Mouse (Mus musculus) heart, embryonic 15.5 days (tissue): ENCODE data around the gene Mpst. TPM values are rescaled to one million over a fixed set of nuclear protein-coding genes. Genes with fewer than 3 reads are reported as not detected.

ENCODE experiments used
- ATAC-seq: fragments of 200-750 bp; cut with Nextera tagmentation; replicated peaks from 2 replicates; pipeline ENCODE4 v1.8.0; 2017; ENCODE audit warnings: low read depth, moderate TSS enrichment; ENCODE audit not compliant: insufficient number of reproducible peaks, insufficient read depth, low FRiP score
- H3K27ac ChIP-seq: fragments of 300-500 bp; sonication (generic); 2 replicates; pipeline ENCODE4 v1.5.1; 2015; ENCODE audit warnings: mild to moderate bottlenecking, inconsistent platforms
- H3K27me3 ChIP-seq: fragments of 300-500 bp; sonication (generic); 2 replicates; pipeline ENCODE4 v1.6.1; 2015; ENCODE audit warnings: inconsistent platforms
- H3K36me3 ChIP-seq: fragments of 300-500 bp; sonication (generic); 2 replicates; pipeline ENCODE4 v1.6.1; 2015; ENCODE audit warnings: mild to moderate bottlenecking, inconsistent platforms
- H3K4me1 ChIP-seq: fragments of 300-500 bp; sonication (generic); replicated peaks from 2 replicates; pipeline ENCODE4 v1.6.1; 2015; ENCODE audit warnings: inconsistent platforms
- H3K4me2 ChIP-seq: fragments of 300-500 bp; sonication (generic); 2 replicates; pipeline ENCODE4 v1.6.1; 2015; ENCODE audit warnings: inconsistent platforms, mild to moderate bottlenecking, moderate library complexity
- H3K4me3 ChIP-seq: fragments of 300-500 bp; sonication (generic); 2 replicates; pipeline ENCODE4 v1.5.1; 2015; ENCODE audit warnings: mild to moderate bottlenecking, inconsistent platforms
- H3K9ac ChIP-seq: fragments of 300-500 bp; sonication (generic); 2 replicates; pipeline ENCODE4 v1.6.1; 2015; ENCODE audit warnings: mild to moderate bottlenecking, inconsistent platforms
- H3K9me3 ChIP-seq: fragments of 300-500 bp; sonication (generic); replicated peaks from 2 replicates; pipeline ENCODE4 v1.6.1; 2016; ENCODE audit warnings: inconsistent platforms
- WGBS: fragments of 180-500 bp; shearing (Covaris S2); methylation state at CpG from one replicate; pipeline ENCODE4 v1.1.7; 2015; ENCODE audit warnings: mixed read lengths; 5-methylcytosine and 5-hydroxymethylcytosine counted together
- polyA plus RNA-seq: library from polyadenylated mRNA; unstranded; fragments of >200 nt; fragmentation: Nextera tagmentation; extraction: Ambion mirVana; gene quantifications from 2 replicates; pipeline ENCODE4 v1.2.1, GENCODE M21; 2015

The Mpst gene
- polyA plus RNA-seq, 1 experiment from 2014 or later: 1.3 TPM

GRCm38 (mm10) chr15:78438505-78438904, 32.3 kb downstream of the Mpst start:
- Histone ChIP-seq H3K27ac (no peak overlapping the region), H3K4me1 (peaks cover 57% of the 10 kb centered on the region)
- WGBS: 64% methylated on average over 8 of the region's 8 CpGs

DNA sequence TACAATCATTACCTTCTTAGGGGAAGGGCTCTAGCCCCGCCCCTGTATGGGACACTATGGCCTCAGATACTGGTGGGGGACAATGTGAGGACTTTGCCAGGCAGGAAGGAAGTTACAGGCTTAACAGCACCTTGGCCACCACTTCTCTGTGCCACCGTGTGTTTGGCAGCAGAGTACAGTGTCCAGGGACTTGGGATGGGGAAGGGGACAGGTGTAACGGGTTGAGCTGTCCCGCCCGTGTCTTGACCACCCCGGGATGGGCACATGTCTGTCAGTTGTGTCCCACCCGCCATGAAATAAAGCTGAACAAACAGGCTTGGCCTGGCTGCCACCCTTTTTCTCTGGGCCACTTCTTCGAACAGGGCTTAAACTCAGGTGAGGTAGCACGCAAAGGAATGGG, 32.8 kb downstream of the Mpst start:
- Histone ChIP-seq H3K9me3 (no peaks in the 10 kb centered on the region), H3K4me2 (no peak overlapping the region), H3K9ac (no peak overlapping the region), H3K4me3 (no peak overlapping the region), H3K27me3 (peaks cover 8% of the 10 kb centered on the region), H3K36me3 (peaks cover 3% of the 10 kb centered on the region; the same call in 1 of the 2 replicates), H3K27ac (no peak overlapping the region), H3K4me1 (peaks cover 60% of the 10 kb centered on the region)
- WGBS: 73% methylated on average over 9 of the region's 9 CpGs
- ATAC-seq: no peak

More at GRCm38 (mm10) chr15:78438505-78438904, 32.3 kb downstream of the Mpst start:
- H3K36me3 ChIP-seq: peaks cover 6% of the 10 kb centered on the region
- no peak for ATAC-seq
- no peak overlapping the region for H3K4me3 ChIP-seq
- H3K9me3 ChIP-seq: no peaks in the 10 kb centered on the region
- H3K4me2 ChIP-seq: no peak overlapping the region
- H3K9ac ChIP-seq: peak overlapping the region; percentile 26; the same call in 1 of the 2 replicates
- H3K27me3 ChIP-seq: peaks cover 8% of the 10 kb centered on the region

- H3K9ac ChIP-seq: no peak overlapping the region
- no peaks in the 10 kb centered on the region for H3K36me3 ChIP-seq
- peaks cover 8% of the 10 kb centered on the region for H3K27me3 ChIP-seq
- H3K27ac ChIP-seq: no peak overlapping the region
- WGBS: 88% methylated on average over 19 of the region's 19 CpGs
- H3K4me3 ChIP-seq: no peak overlapping the region
- no peaks in the 10 kb centered on the region for H3K9me3 ChIP-seq
- no peak overlapping the region for H3K4me2 ChIP-seq
- peaks cover 53% of the 10 kb centered on the region for H3K4me1 ChIP-seq
- no peak for ATAC-seq
Observed at GRCm38 (mm10) chr15:78442231-78442630, 36.0 kb downstream of the Mpst start.

- ATAC-seq: no peak
- Histone ChIP-seq H3K9ac (peak overlapping the region; percentile 4; the same call in 1 of the 2 replicates), H3K4me2 (no peak overlapping the region), H3K27me3 (peaks cover 8% of the 10 kb centered on the region), H3K27ac (no peak overlapping the region), H3K4me1 (peaks cover 45% of the 10 kb centered on the region), H3K36me3 (no peaks in the 10 kb centered on the region), H3K9me3 (no peaks in the 10 kb centered on the region), H3K4me3 (no peak overlapping the region)
- WGBS: 46% methylated on average over 6 of the region's 6 CpGs
Observed at GRCm38 (mm10) chr15:78443857-78444256, 37.6 kb downstream of the Mpst start.

- Histone ChIP-seq H3K4me3 (no peak overlapping the region), H3K27ac (peak overlapping the region; percentile 87), H3K4me2 (no peak overlapping the region), H3K9ac (peak overlapping the region; percentile 25; the same call in 1 of the 2 replicates), H3K9me3 (no peaks in the 10 kb centered on the region), H3K27me3 (peaks cover 7% of the 10 kb centered on the region; the same call in 1 of the 2 replicates), H3K36me3 (no peaks in the 10 kb centered on the region), H3K4me1 (peaks cover 39% of the 10 kb centered on the region)
- WGBS: 36% methylated on average over 7 of the region's 7 CpGs
- no peak for ATAC-seq
Observed at GRCm38 (mm10) chr15:78447121-78447520, 40.9 kb downstream of the Mpst start.

- ATAC-seq: 0 out of 2 replicates have a peak, but pooled peaks have one; percentile 29
- WGBS: under 1% methylated on average over 22 of the region's 22 CpGs
Observed at GRCm38 (mm10) chr15:78447746-78448535, 41.7 kb downstream of the Mpst start.

GRCm38 (mm10) chr15:78449131-78449530, 42.9 kb downstream of the Mpst start:
- no peak for ATAC-seq
- Histone ChIP-seq H3K9me3 (no peaks in the 10 kb centered on the region), H3K27ac (peak overlapping the region; percentile 87), H3K4me3 (no peak overlapping the region), H3K4me2 (no peak overlapping the region), H3K4me1 (peaks cover 33% of the 10 kb centered on the region), H3K9ac (no peak overlapping the region), H3K27me3 (no peaks in the 10 kb centered on the region), H3K36me3 (no peaks in the 10 kb centered on the region)
- 46% methylated on average over 6 of the region's 6 CpGs for WGBS

More at GRCm38 (mm10) chr15:78447746-78448535, 41.7 kb downstream of the Mpst start:
- Histone ChIP-seq H3K27me3 (peaks cover 1% of the 10 kb centered on the region; the same call in 1 of the 2 replicates), H3K36me3 (no peaks in the 10 kb centered on the region), H3K9ac (peak overlapping the region; percentile 60), H3K9me3 (no peaks in the 10 kb centered on the region), H3K4me1 (peaks cover 39% of the 10 kb centered on the region), H3K4me2 (peak overlapping the region; percentile 73), H3K27ac (peak overlapping the region; percentile 87), H3K4me3 (peak overlapping the region; percentile 45)

- H3K9ac ChIP-seq: no peak overlapping the region
- WGBS: 20% methylated on average over 7 of the region's 7 CpGs
- peak overlapping the region; percentile 87 for H3K27ac ChIP-seq
- H3K36me3 ChIP-seq: no peaks in the 10 kb centered on the region
- H3K4me1 ChIP-seq: peaks cover 29% of the 10 kb centered on the region
- ATAC-seq: 0 out of 2 replicates have a peak, but pooled peaks have one; percentile 12
- H3K27me3 ChIP-seq: no peaks in the 10 kb centered on the region
- H3K9me3 ChIP-seq: no peaks in the 10 kb centered on the region
- H3K4me3 ChIP-seq: no peak overlapping the region
- no peak overlapping the region for H3K4me2 ChIP-seq
Observed at GRCm38 (mm10) chr15:78449694-78450418, 43.6 kb downstream of the Mpst start.

- no peaks in the 10 kb centered on the region for H3K27me3 ChIP-seq
- H3K4me1 ChIP-seq: peaks cover 32% of the 10 kb centered on the region
- H3K4me2 ChIP-seq: no peak overlapping the region
- WGBS: 89% methylated on average over 6 of the region's 6 CpGs
- no peak for ATAC-seq
- no peak overlapping the region for H3K4me3 ChIP-seq
- no peaks in the 10 kb centered on the region for H3K9me3 ChIP-seq
- no peak overlapping the region for H3K9ac ChIP-seq
- H3K27ac ChIP-seq: peak overlapping the region; percentile 87
- no peaks in the 10 kb centered on the region for H3K36me3 ChIP-seq
Observed at GRCm38 (mm10) chr15:78450419-78450768, 44.2 kb downstream of the Mpst start.

DNA sequence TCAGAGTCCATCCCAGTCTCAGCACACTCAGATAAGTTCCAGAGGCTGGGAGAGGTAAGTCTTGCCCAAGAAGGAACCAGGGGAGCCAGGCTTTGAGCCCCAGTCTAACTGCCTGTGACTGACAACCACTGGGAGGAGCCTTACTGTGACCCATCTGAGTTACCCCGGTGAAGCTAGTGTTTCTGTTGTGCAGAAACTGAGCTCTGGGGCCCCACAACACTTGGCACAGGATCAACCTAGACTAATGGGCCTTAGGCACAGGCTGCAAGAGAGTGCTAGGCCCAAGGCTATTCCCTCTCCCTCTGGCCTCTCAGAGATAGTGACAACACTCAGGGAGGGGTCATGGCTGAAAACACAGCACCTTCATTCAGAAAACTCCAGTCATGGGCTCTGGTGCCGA, 45.0 kb downstream of the Mpst start:
- no peaks in the 10 kb centered on the region for H3K27me3 ChIP-seq
- no peaks in the 10 kb centered on the region for H3K36me3 ChIP-seq
- no peak for ATAC-seq
- H3K4me2 ChIP-seq: no peak overlapping the region
- H3K4me1 ChIP-seq: peaks cover 32% of the 10 kb centered on the region
- WGBS: 63% methylated on average over 2 of the region's 2 CpGs
- H3K27ac ChIP-seq: no peak overlapping the region
- H3K4me3 ChIP-seq: no peak overlapping the region
- no peak overlapping the region for H3K9ac ChIP-seq
- H3K9me3 ChIP-seq: no peaks in the 10 kb centered on the region

- no peak overlapping the region for H3K4me2 ChIP-seq
- ATAC-seq: no peak
- no peaks in the 10 kb centered on the region for H3K36me3 ChIP-seq
- WGBS: 70% methylated on average over 3 of the region's 3 CpGs
- H3K27ac ChIP-seq: no peak overlapping the region
- peaks cover 26% of the 10 kb centered on the region for H3K4me1 ChIP-seq
- H3K9me3 ChIP-seq: no peaks in the 10 kb centered on the region
- no peak overlapping the region for H3K4me3 ChIP-seq
- H3K27me3 ChIP-seq: no peaks in the 10 kb centered on the region
- H3K9ac ChIP-seq: no peak overlapping the region
Observed at GRCm38 (mm10) chr15:78452929-78453328, 46.7 kb downstream of the Mpst start.
